Mouse (Mus musculus) frontal cortex, postnatal 10 days (tissue): ENCODE measurements around the gene Lgals4.
"Not testable (repeated sequence)": the region's sequence is repeated elsewhere in the genome, so short reads cannot be mapped to it uniquely, and the experiment has no call there.

Source experiments
- DNase-seq, 2 experiments: peaks; one replicate each; pipeline ENCODE4 v3.0.0; 2022; ENCODE audit warnings: low spot score in 2 of 2, mixed read lengths in 1 of 2

Lgals4 gene

GRCm38 (mm10) chr7:28864288-28864750 is 30.7 kb downstream of the Lgals4 start:
- no peak for DNase-seq

- DNase-seq, result peak; percentile 73 to 75
These were observed 32.0 kb downstream of the Lgals4 start for GRCm38 (mm10) chr7:28865481-28866300.

GRCm38 (mm10) chr7:28866769-28867507 is 33.3 kb downstream of the Lgals4 start:
- DNase-seq, result no peak

GRCm38 (mm10) chr7:28867508-28868340 is 34.1 kb downstream of the Lgals4 start:
- DNase-seq, result not testable (repeated sequence)

- DNase-seq, result no peak
These were observed 37.4 kb downstream of the Lgals4 start for GRCm38 (mm10) chr7:28870901-28871664.

- no peak for DNase-seq
These were observed 40.9 kb downstream of the Lgals4 start for GRCm38 (mm10) chr7:28874565-28874964.

- no peak for DNase-seq
These were observed 42.4 kb downstream of the Lgals4 start for GRCm38 (mm10) chr7:28876099-28876498.

- DNase-seq, result no peak
These were observed 43.5 kb downstream of the Lgals4 start for GRCm38 (mm10) chr7:28877155-28877554.

GRCm38 (mm10) chr7:28877856-28878255 is 44.2 kb downstream of the Lgals4 start:
- DNase-seq, result no peak

GRCm38 (mm10) chr7:28879606-28880005 is 46.0 kb downstream of the Lgals4 start:
- no peak for DNase-seq

GRCm38 (mm10) chr7:28880554-28880953 is 46.9 kb downstream of the Lgals4 start:
- no peak for DNase-seq

- DNase-seq, result no peak
These were observed 47.5 kb downstream of the Lgals4 start, which contains the start of gene Capn12 for GRCm38 (mm10) chr7:28881199-28881598. TSS of gene Capn12 (plus strand) at chr7:28881422.

- no peak for DNase-seq
These were observed 49.4 kb downstream of the Lgals4 start for GRCm38 (mm10) chr7:28883039-28883438.

GRCm38 (mm10) chr7:28883704-28884103 is 50.0 kb downstream of the Lgals4 start:
- not testable (repeated sequence) for DNase-seq

GRCm38 (mm10) chr7:28886486-28886885 is 52.8 kb downstream of the Lgals4 start:
- DNase-seq, result no peak

- no peak for DNase-seq
These were observed 55.1 kb downstream of the Lgals4 start for GRCm38 (mm10) chr7:28888701-28889161.
